ENCODE assay signal across 8 mouse cellular contexts in the genomic region with DNA sequence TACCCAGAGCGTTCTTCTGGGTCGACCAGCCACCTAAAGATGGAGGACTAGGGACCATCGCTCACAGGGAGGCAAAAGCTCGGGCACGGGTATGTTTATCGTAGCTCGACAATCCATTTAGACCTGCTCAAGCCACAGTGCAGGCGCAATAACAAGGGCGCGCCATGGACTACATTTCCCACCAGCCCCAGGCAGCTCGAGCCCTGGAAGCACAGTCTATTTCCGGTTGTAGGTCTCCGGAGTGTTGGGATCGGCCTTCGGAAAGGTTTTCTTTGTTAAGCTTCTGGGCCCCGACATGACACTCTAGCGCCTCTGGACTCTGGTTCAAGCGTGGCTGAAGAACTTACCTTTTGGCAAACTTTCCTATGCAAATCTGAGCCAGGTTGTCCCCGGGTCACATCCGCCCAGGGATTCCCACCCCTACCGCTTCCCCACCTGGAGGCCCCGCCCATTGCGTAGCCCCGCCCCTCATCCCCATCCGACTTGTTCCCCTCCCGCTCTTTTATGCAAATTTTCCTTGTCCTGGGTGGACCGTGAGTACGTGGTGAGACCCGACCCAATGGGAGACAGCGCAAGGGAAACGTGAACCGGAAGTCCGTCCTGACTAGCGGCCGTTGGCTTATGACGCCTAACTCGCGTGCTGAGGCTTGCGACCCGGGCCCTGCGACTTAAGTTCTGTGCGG. TPM values are rescaled to one million over a fixed set of nuclear protein-coding genes. Genes with fewer than 3 reads are reported as not detected.
DNase-seq lines count a peak whose midpoint lies in the region; ATAC-seq and TF ChIP-seq lines count a peak whose summit lies in the region.

A gene (plus strand): TSS at position 591 of the 683 bp plus-strand sequence.

- peak; percentile 98 for ATAC-seq in forebrain, embryonic 15.5 days (replicated peaks)

- TF ChIP-seq POLR2A in lung, adult 2 months (IDR thresholded peaks at IDR 0.05; ENCODE audit: borderline replicate concordance, extremely low read depth, low read depth, low read length): peak; percentile 75; the same call in 1 of the 2 replicates
- TF ChIP-seq POLR2A in olfactory bulb, adult 2 months (IDR thresholded peaks at IDR 0.05; ENCODE audit: insufficient read depth, low read depth, low read length): no peak; the same call in 1 of the 2 replicates
- TF ChIP-seq POLR2A in thymus, adult 2 months (IDR thresholded peaks at IDR 0.05; ENCODE audit: control insufficient read depth, extremely low read depth, insufficient read depth, low read length, poor library complexity): peak; percentile 70

- TF ChIP-seq CTCF in lung, adult 2 months (IDR thresholded peaks at IDR 0.05; ENCODE audit: insufficient read depth, low read length): no peak
- no peak for TF ChIP-seq CTCF in olfactory bulb, adult 2 months (IDR thresholded peaks at IDR 0.05; ENCODE audit: insufficient read depth, low read depth, low read length)
- no peak for TF ChIP-seq CTCF in thymus, adult 2 months (IDR thresholded peaks at IDR 0.05; ENCODE audit: borderline replicate concordance, control insufficient read depth, extremely low read depth, insufficient read depth, low read length, poor library complexity)

- peak within 1 kb of the TSS; percentile 86 for H3K27ac ChIP-seq in ES-E14 (ENCODE audit: insufficient read depth, low read depth, low read length, poor library complexity, severe bottlenecking)
- H3K27ac ChIP-seq in forebrain, embryonic 15.5 days (replicated peaks): peak within 1 kb of the TSS; percentile 94
- H3K27ac ChIP-seq in olfactory bulb, adult 2 months (ENCODE audit: insufficient read depth, low read depth, low read length): peak within 1 kb of the TSS; percentile 68
- H3K27ac ChIP-seq in thymus, adult 2 months (ENCODE audit: control insufficient read depth, insufficient read depth, low read length): peak within 1 kb of the TSS; percentile 86

- intact Hi-C loops in heart, postnatal 25 days (cut with DNase I): loop anchor here (10.0 kb wide), 2 partner anchors 101 to 161 kb away; a partner anchor contains a TSS

- H3K36me3 ChIP-seq in ES-E14 (ENCODE audit: control insufficient read depth, insufficient read depth, low read length, poor library complexity, severe bottlenecking): peaks cover 6% of the 10 kb centered on the region
- peaks cover 22% of the 10 kb centered on the region for H3K36me3 ChIP-seq in forebrain, embryonic 15.5 days
- peaks cover 12% of the 10 kb centered on the region for H3K36me3 ChIP-seq in thymus, adult 2 months (ENCODE audit: control insufficient read depth, insufficient read depth, low read length)

- H3K4me1 ChIP-seq in ES-E14 (ENCODE audit: control insufficient read depth in 2 of 2, insufficient read depth in 2 of 2, low read length in 2 of 2, poor library complexity in 1 of 2): peaks cover 0 to 5% of the 10 kb centered on the region in 2 experiments; a peak in 1 of 4 replicates
- peaks cover 24% of the 10 kb centered on the region for H3K4me1 ChIP-seq in forebrain, embryonic 15.5 days
- peaks cover 14% of the 10 kb centered on the region for H3K4me1 ChIP-seq in lung, adult 2 months (ENCODE audit: control insufficient read depth, insufficient read depth, low read length)
- H3K4me1 ChIP-seq in olfactory bulb, adult 2 months (ENCODE audit: control insufficient read depth, insufficient read depth, low read length): peaks cover 9% of the 10 kb centered on the region; the same call in 1 of the 2 replicates
- H3K4me1 ChIP-seq in thymus, adult 2 months (replicated peaks; ENCODE audit: control insufficient read depth, insufficient read depth, low read length): peaks cover 14% of the 10 kb centered on the region

- H3K4me2 ChIP-seq in forebrain, embryonic 15.5 days (replicated peaks): peak within 1 kb of the TSS; percentile 86

- H3K4me3 ChIP-seq in ES-E14 (ENCODE audit: insufficient read depth in 1 of 2, low read depth in 1 of 2, low read length in 2 of 2, poor library complexity in 1 of 2, severe bottlenecking in 1 of 2): peak within 1 kb of the TSS; percentile 84 to 92
- H3K4me3 ChIP-seq in forebrain, embryonic 15.5 days: peak within 1 kb of the TSS; percentile 80
- peak within 1 kb of the TSS; percentile 82 for H3K4me3 ChIP-seq in lung, adult 2 months (replicated peaks; ENCODE audit: extremely low read depth, low read depth, low read length)
- H3K4me3 ChIP-seq in olfactory bulb, adult 2 months (ENCODE audit: insufficient read depth, low read depth, low read length): peak within 1 kb of the TSS; percentile 90
- H3K4me3 ChIP-seq in thymus, adult 2 months (ENCODE audit: control insufficient read depth, insufficient read depth, low read length): peak within 1 kb of the TSS; percentile 72

- in situ Hi-C loops in ES-E14 (cut with MboI; ENCODE audit: low sequenced_read_pairs in 2 of 2, unreplicated experiment in 2 of 2): no loop called here

- DNase-seq in ES-E14 (ENCODE audit: low read depth, low spot score): peak; percentile 98
- peak; percentile 94 for DNase-seq in cerebellum, adult 11-12 months
- peak; percentile 90 for DNase-seq in heart, postnatal 25 days (ENCODE audit: low spot score)
- peak; percentile 90 to 96 for DNase-seq in layer of hippocampus, adult 18-20 months (ENCODE audit: low spot score in 2 of 2)
- peak; percentile 91 for DNase-seq in lung, adult 2 months
- peak; percentile 86 for DNase-seq in thymus, adult 2 months

- H3K9ac ChIP-seq in ES-E14 (ENCODE audit: insufficient read depth, low read depth, low read length, poor library complexity, severe bottlenecking): peak within 1 kb of the TSS; percentile 78
- peak within 1 kb of the TSS; percentile 76 for H3K9ac ChIP-seq in forebrain, embryonic 15.5 days (replicated peaks)

- under 1% methylated on average over 42 of the region's 42 CpGs for WGBS in forebrain, embryonic 15.5 days
- under 1% methylated on average over 42 of the region's 42 CpGs for WGBS in lung, adult 2 months
- under 1% methylated on average over 42 of the region's 42 CpGs for WGBS in olfactory bulb, adult 2 months
- under 1% methylated on average over 42 of the region's 42 CpGs for WGBS in thymus, adult 2 months

- no peaks in the 10 kb centered on the region for H3K27me3 ChIP-seq in forebrain, embryonic 15.5 days
- no peaks in the 10 kb centered on the region for H3K27me3 ChIP-seq in thymus, adult 2 months (ENCODE audit: control insufficient read depth, insufficient read depth, low read length)

- no peaks in the 10 kb centered on the region for H3K9me3 ChIP-seq in ES-E14 (ENCODE audit: control insufficient read depth, insufficient read depth, low read depth, low read length)
- H3K9me3 ChIP-seq in forebrain, embryonic 15.5 days: peaks cover 8% of the 10 kb centered on the region; the same call in 1 of the 2 replicates

TF ChIP-seq in ES-E14, 5 proteins besides CTCF, POLR2A, EP300 and RAD21:
- TF ChIP-seq ZC3H11A (IDR thresholded peaks at IDR 0.05; ENCODE audit: borderline replicate concordance, low read depth, low read length) (no peak), HCFC1 (IDR thresholded peaks at IDR 0.05; ENCODE audit: borderline replicate concordance, insufficient read depth, low read length) (peak; percentile 92), CHD2 (IDR thresholded peaks at IDR 0.05; ENCODE audit: low read depth, low read length) (no peak)

RNA-seq across cellular contexts. Expression of the gene that starts here (rescaled TPM):
- total RNA-seq in ES-E14 (2012; rRNA removed): 25.4 and 27.5 TPM in 2 replicates
- 57.9 and 60.6 TPM in 2 replicates for polyA plus RNA-seq in forebrain, embryonic 15.5 days (2015; fragmentation: Nextera tagmentation; extraction: Ambion mirVana)
- total RNA-seq in heart, postnatal 25 days (2021): 1 to 10 TPM; 7.7 to 9.5 TPM
- total RNA-seq in layer of hippocampus, adult 18-20 months (2021): 10 to 100 TPM; 18.6 to 19.6 TPM
- polyA plus RNA-seq in lung, adult 2 months (2012; rRNA removed): 7.7 and 8.0 TPM in 2 replicates
- polyA plus RNA-seq in olfactory bulb, adult 2 months (2012; ENCODE audit: insufficient read depth, insufficient read length, low replicate concordance, missing spikeins): not detected in 2 replicates
- polyA plus RNA-seq in thymus, adult 2 months (2012; rRNA removed): 15.7 and 16.0 TPM in 2 replicates

Comparison
In these comparisons a context has a peak if more than half of its experiments do, and no peak if none do; other contexts are left out.
1. Peak in every context shown above with its lines: DNase-seq, ATAC-seq, H3K4me3 ChIP-seq and H3K27ac ChIP-seq.